Mouse (Mus musculus): Measurements from ENCODE around the gene Frmd5.

DNA sequence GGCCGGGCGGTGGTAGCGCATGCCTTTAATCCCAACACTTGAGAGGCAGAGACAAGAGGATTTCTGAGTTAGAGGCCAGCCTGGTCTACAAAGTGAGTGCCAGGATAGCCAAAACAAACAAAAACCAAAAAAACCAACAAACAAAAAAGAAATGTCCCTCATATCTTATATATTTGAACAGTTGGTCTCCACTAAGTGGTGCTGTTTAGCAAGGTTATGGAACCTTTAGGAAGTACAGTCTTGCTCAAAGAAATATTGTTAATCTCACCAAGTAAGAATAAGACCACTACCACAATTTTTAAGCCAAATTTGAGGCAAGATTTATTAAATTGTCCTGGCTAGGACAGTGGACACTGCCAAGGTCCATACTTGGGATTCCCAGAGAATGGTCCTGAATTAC, 34.6 kb upstream of the Frmd5 start:
- TF ChIP-seq CTCF (IDR thresholded peaks at IDR 0.05; ENCODE audit: extremely low read depth, insufficient read depth, low read length) (no peak), POLR2A (IDR thresholded peaks at IDR 0.05; ENCODE audit: extremely low read depth, insufficient read depth, low read length) (no peak)
